Mouse (Mus musculus): ENCODE data around the gene Gm20388.
"Not testable (repeated sequence)": the region's sequence is repeated elsewhere in the genome, so short reads cannot be mapped to it uniquely, and the experiment has no call there.

Gm20388 gene

DNA sequence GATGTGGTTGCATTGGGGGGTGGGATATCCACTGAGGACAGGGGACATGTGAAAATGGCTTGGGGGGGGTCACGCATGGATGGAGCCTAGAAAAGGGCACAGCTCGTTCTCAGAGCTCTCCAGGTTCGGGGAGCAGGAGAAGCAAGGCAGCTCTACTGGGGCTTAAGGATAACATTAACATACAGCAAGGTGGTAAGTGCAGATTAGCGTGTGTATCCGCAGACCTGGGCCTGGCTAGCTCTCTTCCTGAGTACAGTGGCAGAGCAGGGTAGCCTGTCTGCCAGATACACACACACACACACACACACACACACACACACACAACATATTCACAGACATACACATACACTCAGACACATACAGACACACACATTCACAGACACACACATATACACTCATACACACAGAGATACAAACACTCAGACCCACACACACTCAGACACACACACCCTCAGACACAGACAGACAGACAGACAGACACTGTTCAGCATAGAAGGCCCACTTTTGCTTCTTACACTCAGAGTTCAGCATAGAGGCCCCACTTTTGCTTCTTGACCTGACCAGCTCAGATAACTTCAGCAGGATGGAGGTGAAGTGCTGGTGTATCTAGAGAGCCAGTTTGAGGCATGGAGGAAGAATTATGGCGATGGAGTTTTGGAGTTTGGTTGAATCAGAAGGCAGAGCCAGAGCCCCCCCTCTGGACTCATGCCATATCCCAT is 2708.2 kb downstream of the Gm20388 start:
- DNase-seq (ENCODE audit: low read depth): no peak

GRCm38 (mm10) chr8:122620446-122620845 is 2709.8 kb downstream of the Gm20388 start:
- DNase-seq (ENCODE audit: low read depth): no peak

GRCm38 (mm10) chr8:122622727-122623126 is 2712.1 kb downstream of the Gm20388 start, which contains the start of gene Pabpn1l:
Gene Pabpn1l, minus strand, starts transcription at chr8:122622739.
- DNase-seq (ENCODE audit: low read depth): no peak

DNA sequence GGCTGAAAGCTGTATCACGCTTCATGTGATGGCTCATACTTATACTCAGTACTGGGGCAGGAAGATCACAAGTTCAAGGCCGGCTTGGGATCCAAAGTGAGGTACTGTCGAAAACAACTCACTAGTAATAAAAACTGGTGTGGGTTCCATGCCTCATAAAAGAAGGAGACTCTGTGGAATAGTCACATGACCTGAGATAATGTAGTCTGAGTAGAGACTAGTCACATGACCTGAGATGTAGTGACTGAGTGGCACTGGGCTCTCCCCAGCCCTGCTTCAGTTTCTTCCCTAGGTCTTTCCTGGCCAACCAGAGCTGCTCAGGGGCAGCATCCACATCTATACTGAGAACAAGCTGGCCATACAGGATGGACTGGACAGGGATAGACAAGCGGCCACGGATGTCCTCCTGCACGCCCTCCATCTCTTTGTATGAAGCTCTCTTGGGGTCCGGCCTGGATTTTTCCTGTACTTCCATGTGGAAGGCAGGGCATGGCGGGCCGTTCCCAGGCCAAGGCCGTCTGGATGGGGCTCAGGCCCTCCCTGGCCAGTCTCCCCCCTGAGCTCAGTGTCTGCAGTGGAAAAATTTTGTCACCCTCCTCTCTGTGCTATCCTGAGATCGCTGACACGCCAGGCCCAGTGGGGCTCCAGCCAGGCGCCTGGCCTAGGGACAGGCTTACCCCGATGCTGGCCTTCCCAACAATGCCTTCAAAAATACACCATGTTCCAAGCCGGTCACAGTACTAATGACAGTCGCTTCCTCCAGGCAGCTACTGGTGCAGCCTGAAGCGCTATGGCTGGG is 2713.4 kb downstream of the Gm20388 start:
- no peak for DNase-seq (ENCODE audit: low read depth)

DNA sequence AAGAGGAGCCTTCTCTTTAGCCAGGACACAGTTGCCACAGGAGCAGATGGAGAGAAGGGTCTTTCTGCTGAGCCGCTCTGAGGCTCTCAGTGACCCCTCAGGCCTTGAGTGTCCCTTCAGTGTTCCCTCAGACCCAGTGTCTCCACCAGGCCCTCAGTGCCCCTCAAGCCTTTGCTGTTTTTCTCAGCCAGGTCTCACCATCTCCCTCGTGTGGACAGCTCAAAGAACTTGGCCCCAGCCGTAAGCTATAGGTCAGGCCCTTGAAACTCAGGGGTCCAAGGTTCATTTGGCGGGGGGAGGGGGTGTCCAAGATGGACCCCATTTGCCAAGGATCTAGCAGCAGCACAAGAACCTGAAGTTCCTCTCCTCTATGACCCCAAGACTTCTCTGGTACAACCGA is 2714.0 kb downstream of the Gm20388 start:
- no peak for DNase-seq (ENCODE audit: low read depth)

DNA sequence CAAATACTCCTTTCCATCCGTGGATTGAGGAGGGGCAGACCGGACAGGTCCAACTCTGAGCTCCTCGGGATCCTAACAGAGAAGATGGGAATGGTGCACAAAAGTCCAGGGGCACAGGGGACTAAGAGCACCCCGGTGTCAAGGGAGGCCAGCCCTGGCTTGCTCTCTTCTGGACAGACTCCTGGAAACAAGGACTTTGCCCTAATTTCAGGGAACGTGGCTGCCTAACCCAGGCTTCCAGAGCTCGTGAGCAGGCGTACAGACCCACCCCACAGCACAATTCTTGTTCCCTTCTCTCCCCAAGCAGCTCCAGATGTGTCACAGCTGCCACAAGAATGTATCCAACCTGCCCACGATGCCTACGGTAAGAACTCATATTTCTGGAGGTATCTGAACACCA is 2715.2 kb downstream of the Gm20388 start:
- no peak for DNase-seq (ENCODE audit: low read depth)

DNA sequence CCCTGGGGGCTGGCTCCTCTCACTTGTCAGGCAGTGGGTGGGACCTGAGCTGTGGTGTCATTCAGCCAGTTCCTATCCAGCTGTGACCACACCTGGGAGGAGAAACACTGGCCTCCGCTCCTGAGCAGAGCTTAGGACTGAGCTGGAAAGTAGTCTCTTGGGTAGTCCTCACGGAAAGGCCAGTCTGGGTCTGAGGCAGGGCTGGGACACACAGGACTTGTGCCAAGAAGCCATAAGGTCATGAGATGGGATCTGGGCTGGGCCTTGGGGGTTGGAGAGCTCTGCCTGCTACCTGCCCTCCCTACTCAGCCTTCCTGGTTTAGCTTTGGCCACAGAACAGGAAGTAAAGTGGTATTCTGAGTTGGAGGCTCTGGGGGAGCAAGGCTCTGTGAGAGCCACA is 2716.3 kb downstream of the Gm20388 start:
- no peak for DNase-seq (ENCODE audit: low read depth)

DNA sequence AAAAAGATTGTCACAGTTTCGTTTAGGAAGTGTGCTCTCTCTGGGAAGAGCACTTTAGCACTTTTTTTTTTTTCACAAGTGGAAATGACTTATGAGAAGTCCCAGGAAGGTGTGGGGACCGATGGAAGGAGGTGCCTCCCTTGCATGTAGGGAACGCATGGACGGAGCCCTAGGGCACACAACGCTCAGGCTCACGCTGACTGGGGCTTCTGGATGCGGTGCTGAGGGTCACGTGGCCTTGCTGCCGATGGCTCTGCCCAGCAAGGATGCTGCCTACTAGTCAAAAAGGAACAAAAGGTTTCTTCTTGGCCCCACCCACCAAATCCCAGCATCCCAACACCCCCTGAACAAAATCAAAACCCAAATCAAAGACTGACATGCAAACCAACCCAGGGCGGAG is 2718.7 kb downstream of the Gm20388 start:
- no peak for DNase-seq (ENCODE audit: low read depth)

- DNase-seq (ENCODE audit: low read depth): no peak
Observed at GRCm38 (mm10) chr8:122630696-122631095, 2720.1 kb downstream of the Gm20388 start.

DNA sequence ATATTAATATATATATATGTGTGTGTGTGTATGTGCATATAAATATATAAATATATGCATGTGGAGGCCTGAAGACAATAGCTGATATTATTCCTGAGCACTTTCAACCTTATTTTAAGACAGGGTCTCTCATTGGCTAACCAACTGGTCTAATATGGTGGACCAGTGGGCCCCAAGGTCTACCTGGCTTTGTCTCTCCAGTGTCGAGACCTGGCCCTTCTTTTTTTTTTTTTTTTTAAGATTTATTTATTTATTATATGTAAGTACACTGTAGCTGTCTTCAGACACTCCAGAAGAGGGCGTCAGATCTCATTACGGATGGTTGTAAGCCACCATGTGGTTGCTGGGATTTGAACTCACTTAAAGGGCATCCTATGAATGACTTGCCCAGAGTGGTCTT is 2721.5 kb downstream of the Gm20388 start:
- DNase-seq (ENCODE audit: low read depth): not testable (repeated sequence)

DNA sequence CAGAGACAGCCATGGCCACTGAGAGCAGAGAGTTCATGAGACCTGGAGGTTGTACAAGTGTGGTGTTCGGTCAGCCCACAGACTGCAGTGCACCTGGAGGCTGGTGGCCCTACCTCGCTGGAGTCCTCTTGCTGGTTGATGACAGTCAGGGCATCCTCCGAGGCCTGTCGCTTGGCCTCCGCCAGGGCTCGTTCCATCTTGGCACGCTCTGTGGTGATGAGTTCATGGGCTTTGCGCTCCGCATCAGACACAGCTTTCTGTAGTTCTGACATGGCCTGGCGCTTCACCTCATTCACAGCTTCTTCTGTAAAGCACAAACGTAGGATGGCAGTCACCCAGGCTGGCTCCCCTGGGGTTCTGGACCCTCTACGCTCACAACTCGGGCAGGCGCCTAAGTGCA is 2722.6 kb downstream of the Gm20388 start:
- DNase-seq (ENCODE audit: low read depth): no peak

DNA sequence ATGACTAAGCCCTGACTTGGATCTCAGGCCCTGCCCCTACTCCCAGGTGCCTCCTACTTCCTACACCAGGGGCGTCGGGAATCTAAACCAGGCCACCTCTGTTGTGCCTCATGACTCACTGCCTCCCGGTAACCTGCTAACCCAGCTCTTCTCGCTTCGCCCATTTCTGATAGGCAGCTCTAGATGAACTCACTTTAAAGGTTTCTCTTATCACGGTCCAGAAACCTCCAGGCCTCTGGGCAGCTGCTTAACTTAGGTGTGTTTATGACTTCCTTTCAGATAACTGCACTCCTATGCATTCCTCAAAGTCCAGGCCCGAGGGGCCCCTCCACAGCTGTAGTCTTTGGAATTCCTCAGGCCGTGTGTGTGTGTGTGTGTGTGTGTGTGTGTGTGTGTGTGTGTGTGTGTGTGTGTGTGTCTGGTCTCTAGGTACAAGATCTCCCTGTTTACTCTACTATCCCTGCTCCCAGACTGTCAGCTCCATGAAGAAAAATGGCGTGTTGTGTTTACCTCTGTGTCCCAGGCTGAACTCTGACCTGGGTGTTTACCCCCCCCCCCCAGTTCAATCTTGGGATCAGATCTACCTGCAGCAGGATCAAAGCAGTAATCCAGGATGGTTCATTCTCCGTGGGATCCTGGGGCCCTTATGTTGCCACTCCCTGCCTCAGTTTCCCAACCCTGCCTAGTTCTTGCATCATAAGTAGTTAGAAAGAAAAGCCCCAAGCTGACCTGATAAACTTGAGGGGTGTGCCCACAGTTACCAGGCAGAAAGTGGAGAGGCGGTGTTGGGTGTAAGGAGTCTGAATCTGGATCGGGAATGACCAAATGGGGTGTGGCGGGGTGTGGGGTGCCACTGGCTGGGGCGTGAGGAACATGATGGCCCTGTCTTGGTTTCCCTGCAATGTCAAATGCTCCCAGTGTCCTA is 2725.5 kb downstream of the Gm20388 start:
- DNase-seq (ENCODE audit: low read depth): no peak

DNA sequence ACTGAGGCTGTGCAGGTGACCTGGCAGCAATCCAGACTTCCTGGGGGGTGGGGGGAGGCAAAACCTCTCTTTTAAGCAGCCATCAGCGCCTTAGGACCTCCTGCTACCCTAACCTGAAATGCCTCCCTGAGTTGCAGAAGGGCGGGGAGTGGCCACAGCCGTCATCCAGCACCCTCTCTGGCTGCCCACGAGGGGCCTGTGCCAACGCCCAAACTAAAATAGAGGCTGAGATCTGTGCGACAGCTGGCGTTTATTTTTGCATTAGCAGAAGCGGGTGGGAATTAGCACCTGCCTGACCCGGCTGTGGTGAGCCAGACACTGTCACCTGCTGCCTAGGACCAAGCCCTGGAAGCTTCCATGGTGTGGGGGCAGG is 2726.1 kb downstream of the Gm20388 start:
- DNase-seq (ENCODE audit: low read depth): no peak

DNA sequence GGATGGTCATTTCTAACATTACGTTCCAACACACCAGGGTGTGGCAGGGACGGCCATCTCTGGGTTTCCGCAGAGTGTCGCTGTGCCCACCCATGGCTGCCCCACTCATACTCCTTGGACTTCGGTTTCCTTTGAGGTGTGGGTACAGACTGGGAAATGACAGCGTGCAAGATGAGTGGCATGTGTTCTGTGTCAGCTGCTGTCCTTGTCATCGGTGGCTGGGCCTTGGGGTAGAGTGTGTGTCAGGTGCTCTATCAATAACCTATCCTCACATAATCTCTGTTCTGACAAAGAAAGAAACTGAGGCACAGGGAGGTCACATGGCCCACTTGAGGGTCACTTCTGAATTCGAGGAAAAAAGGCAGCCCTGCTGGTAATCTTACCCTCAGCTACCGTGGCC is 2726.6 kb downstream of the Gm20388 start:
- DNase-seq (ENCODE audit: low read depth): no peak

- DNase-seq (ENCODE audit: low read depth): no peak
Observed at GRCm38 (mm10) chr8:122638601-122639000, 2728.0 kb downstream of the Gm20388 start.

DNA sequence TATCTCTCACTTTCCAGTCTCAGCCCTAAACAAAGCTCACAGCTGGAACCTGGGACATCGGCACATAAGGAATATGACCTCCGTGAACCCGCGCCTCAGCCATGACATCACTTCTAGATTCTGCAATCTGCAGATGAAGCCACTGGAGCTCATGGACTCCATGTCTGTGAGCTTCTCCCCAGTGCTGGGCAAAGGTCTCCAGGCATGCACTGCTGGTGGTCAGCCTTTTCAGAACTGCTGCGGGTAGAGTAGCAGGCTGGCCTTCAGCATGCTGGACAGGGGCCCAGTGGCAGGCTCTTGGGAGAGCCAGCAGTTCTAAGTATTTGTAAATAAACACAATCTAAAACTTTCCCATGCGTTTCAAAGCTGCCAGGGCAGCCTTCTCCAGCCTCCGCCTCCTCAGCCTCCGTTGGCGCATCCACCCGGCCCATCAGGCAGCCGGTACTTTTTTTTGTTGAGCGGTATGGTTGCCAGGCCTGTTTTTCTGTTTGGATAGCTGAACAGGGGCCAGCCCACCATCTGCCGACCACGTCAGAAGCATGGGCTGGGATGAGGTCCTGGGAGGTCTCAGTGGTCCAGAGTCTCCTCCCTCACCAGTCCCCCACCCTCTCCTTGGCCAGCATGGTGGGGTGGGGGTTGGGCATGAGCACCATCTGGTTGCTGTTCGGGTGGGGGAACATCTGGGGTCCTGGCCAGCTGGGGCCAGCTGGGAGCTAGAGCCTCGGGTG is 2729.0 kb downstream of the Gm20388 start:
- DNase-seq (ENCODE audit: low read depth): peak; percentile 82

GRCm38 (mm10) chr8:122640825-122641224 is 2730.2 kb downstream of the Gm20388 start:
- no peak for DNase-seq (ENCODE audit: low read depth)

DNA sequence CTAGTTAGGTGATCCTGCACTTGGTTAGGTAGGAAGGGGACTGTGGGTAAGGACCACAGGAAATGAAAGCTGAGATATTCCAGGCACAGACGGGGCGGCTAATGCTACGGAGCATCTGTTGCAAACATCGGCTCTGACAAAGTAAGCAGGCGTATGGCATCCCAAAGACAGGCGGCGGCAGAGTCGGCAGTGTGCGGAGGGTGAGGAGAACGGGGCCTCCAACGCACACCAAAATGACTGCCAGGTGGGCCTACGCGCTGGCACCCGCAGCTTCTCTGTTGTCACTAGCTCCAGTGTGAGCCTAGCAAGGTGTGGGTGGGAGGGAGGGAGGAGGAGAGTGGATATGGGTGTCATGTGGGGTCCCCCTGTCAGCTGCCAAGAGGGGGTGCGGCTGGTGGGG is 2730.8 kb downstream of the Gm20388 start:
- no peak for DNase-seq (ENCODE audit: low read depth)

GRCm38 (mm10) chr8:122642071-122642470 is 2731.4 kb downstream of the Gm20388 start:
- DNase-seq (ENCODE audit: low read depth): peak; percentile 94

DNA sequence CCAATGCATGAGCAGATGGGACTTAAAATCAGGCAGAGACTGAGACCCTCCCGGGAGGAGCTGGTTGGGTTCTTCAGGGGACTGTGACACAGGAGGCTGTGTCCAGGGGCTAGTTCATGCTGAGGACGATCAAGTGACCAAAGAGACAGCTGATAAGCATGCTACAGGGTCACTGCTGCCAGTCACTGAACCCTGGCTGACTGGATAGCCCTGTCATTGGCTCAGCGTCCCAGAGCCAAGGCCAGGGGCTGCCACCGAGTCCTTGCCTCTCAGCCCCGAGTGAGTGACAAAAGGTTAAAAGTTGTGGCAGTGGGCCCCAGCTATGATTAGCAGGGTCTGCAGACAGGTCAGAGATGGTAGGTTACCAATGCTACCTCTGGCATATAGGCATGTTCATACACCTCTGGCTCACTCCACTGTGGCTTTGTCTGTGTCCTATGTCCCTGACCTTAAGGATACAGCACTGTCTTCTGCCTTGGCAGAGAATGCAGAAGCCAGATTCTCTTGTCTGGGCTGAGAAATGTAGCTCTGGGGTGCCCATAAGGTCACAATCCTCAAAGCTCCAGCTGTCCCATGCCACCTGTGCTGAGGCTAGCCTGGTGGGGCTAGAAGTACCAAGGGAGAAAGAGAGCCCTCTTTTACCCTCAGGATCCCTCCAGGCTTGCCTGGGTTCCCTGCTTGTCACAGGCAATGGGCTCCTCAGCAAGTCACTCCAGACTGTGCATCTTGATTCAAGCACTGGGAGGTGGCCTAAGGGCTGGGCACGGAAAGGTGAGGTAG is 2733.7 kb downstream of the Gm20388 start:
- no peak for DNase-seq (ENCODE audit: low read depth)

- no peak for DNase-seq (ENCODE audit: low read depth)
Observed at GRCm38 (mm10) chr8:122646337-122646736, 2735.7 kb downstream of the Gm20388 start.

All from NIH3T3 (cell line).